Mouse (Mus musculus): ENCODE results near the gene Tdrd12. TPM values are rescaled to one million over a fixed set of nuclear protein-coding genes. Genes with fewer than 3 reads are reported as not detected.

Tdrd12 gene
- total RNA-seq, 2 experiments from 2014 or later: not detected

GRCm38 (mm10) chr7:35467856-35468255, 69.7 kb downstream of the Tdrd12 start:
- DNase-seq: no peak
- intact Hi-C loops (cut with DNase I; ENCODE audit: low total_unique reads): no loop called here

- no peak for DNase-seq
- intact Hi-C loops (cut with DNase I; ENCODE audit: low total_unique reads): no loop called here
Measured at GRCm38 (mm10) chr7:35465027-35465426, 72.5 kb downstream of the Tdrd12 start.

- DNase-seq: no peak
- intact Hi-C loops (cut with DNase I; ENCODE audit: low total_unique reads): no loop called here
Measured at GRCm38 (mm10) chr7:35460971-35461370, 76.6 kb downstream of the Tdrd12 start.

- no peak for DNase-seq
- intact Hi-C loops (cut with DNase I; ENCODE audit: low total_unique reads): no loop called here
Measured at GRCm38 (mm10) chr7:35456091-35456814, 81.3 kb downstream of the Tdrd12 start.

GRCm38 (mm10) chr7:35448867-35449266, 88.7 kb downstream of the Tdrd12 start:
- no peak for DNase-seq
- intact Hi-C loops (cut with DNase I; ENCODE audit: low total_unique reads): no loop called here

GRCm38 (mm10) chr7:35447996-35448846, 89.3 kb downstream of the Tdrd12 start, which contains the start of gene Slc7a9:
TSS of gene Slc7a9 (plus strand) at chr7:35448796.
- DNase-seq: no peak
- intact Hi-C loops (cut with DNase I; ENCODE audit: low total_unique reads): no loop called here

- intact Hi-C loops (cut with DNase I; ENCODE audit: low total_unique reads): no loop called here
Measured at GRCm38 (mm10) chr7:35447501-35447900, 90.0 kb downstream of the Tdrd12 start.

GRCm38 (mm10) chr7:35435266-35435665, 102.3 kb downstream of the Tdrd12 start:
- intact Hi-C loops (cut with DNase I; ENCODE audit: low total_unique reads): no loop called here
- DNase-seq: no peak

More at GRCm38 (mm10) chr7:35447501-35447900, 90.0 kb downstream of the Tdrd12 start:
- no peak for DNase-seq

- intact Hi-C loops (cut with DNase I; ENCODE audit: low total_unique reads): no loop called here
- no peak for DNase-seq
Measured at GRCm38 (mm10) chr7:35428146-35428545, 109.4 kb downstream of the Tdrd12 start.

- intact Hi-C loops (cut with DNase I; ENCODE audit: low total_unique reads): no loop called here
- no peak for DNase-seq
Measured at GRCm38 (mm10) chr7:35423071-35423470, 114.5 kb downstream of the Tdrd12 start.

Other genes with a start within 250 kb of the Tdrd12 start
- 1 to 10 TPM; 4.3 to 5.3 TPM for gene Gpatch1, start 219.3 kb downstream of the Tdrd12 start, total RNA-seq (2021)
- gene Rhpn2, start 203.6 kb downstream of the Tdrd12 start, total RNA-seq (2021): 1 to 10 TPM in 1 of 2 experiments, under 1 TPM in 1; 0.78 to 1.1 TPM
- 1 to 10 TPM; 1.3 to 1.5 TPM for gene Faap24, start 140.9 kb downstream of the Tdrd12 start, total RNA-seq (2021)
- 1 to 10 TPM; 5.7 to 5.9 TPM for gene Cep89, start 140.7 kb downstream of the Tdrd12 start, total RNA-seq (2021)
- gene Slc7a9, start 88.9 kb downstream of the Tdrd12 start, total RNA-seq (2021): not detected
- gene Nudt19, start 18.6 kb upstream of the Tdrd12 start, total RNA-seq (2021): 10 to 100 TPM; 36.1 to 39.0 TPM
- gene Rgs9bp, start 47.8 kb upstream of the Tdrd12 start, total RNA-seq (2021): under 1 TPM; 0.04 to 0.06 TPM
- gene Ankrd27, start 48.5 kb upstream of the Tdrd12 start, total RNA-seq (2021): 1 to 10 TPM; 9.6 to 9.7 TPM
- 100 to 1,000 TPM; 109 to 122 TPM for gene Pdcd5, start 109.8 kb upstream of the Tdrd12 start, total RNA-seq (2021)
- gene Dpy19l3, start 216.7 kb upstream of the Tdrd12 start, total RNA-seq (2021): 1 to 10 TPM; 7.1 to 9.0 TPM

Data from gastrocnemius, postnatal 14 days (tissue).